Mouse (Mus musculus) hindbrain, embryonic 13.5 days (tissue): Measurements from ENCODE around the gene Chd6. TPM values are rescaled to one million over a fixed set of nuclear protein-coding genes. Genes with fewer than 3 reads are reported as not detected.

ENCODE experiments used
- ATAC-seq: fragments of 200-750 bp; cut with Nextera tagmentation; 2 replicates; pipeline ENCODE4 v1.8.0; 2017; ENCODE audit warnings: moderate TSS enrichment; ENCODE audit not compliant: low FRiP score
- H3K27ac ChIP-seq: fragments of 300-500 bp; sonication (generic); 2 replicates; pipeline ENCODE4 v1.5.1; 2015; ENCODE audit warnings: inconsistent platforms, mild to moderate bottlenecking, moderate library complexity
- H3K27me3 ChIP-seq: fragments of 300-500 bp; sonication (generic); 2 replicates; pipeline ENCODE4 v1.6.1; 2015; ENCODE audit warnings: mild to moderate bottlenecking, inconsistent platforms
- H3K36me3 ChIP-seq: fragments of 300-500 bp; sonication (generic); 2 replicates; pipeline ENCODE4 v1.6.1; 2015; ENCODE audit warnings: mild to moderate bottlenecking, inconsistent platforms
- H3K4me1 ChIP-seq: fragments of 300-500 bp; sonication (generic); replicated peaks from 2 replicates; pipeline ENCODE4 v1.6.1; 2015; ENCODE audit warnings: inconsistent platforms
- H3K4me2 ChIP-seq: fragments of 300-500 bp; sonication (generic); 2 replicates; pipeline ENCODE4 v1.6.1; 2015; ENCODE audit warnings: inconsistent platforms, mild to moderate bottlenecking, moderate library complexity
- H3K4me3 ChIP-seq: fragments of 300-500 bp; sonication (generic); 2 replicates; pipeline ENCODE4 v1.5.1; 2015; ENCODE audit warnings: mild to moderate bottlenecking, inconsistent platforms
- H3K9ac ChIP-seq: fragments of 300-500 bp; sonication (generic); 2 replicates; pipeline ENCODE4 v1.6.1; 2015; ENCODE audit warnings: mild to moderate bottlenecking, inconsistent platforms
- H3K9me3 ChIP-seq: fragments of 300-500 bp; sonication (generic); 2 replicates; pipeline ENCODE4 v1.6.1; 2016; ENCODE audit warnings: inconsistent platforms
- WGBS: fragments of 180-500 bp; shearing (Covaris S2); methylation state at CpG from one replicate; pipeline ENCODE4 v1.1.7; 2015; 5-methylcytosine and 5-hydroxymethylcytosine counted together
- polyA plus RNA-seq: library from polyadenylated mRNA; unstranded; fragments of >200 nt; fragmentation: Nextera tagmentation; extraction: Ambion mirVana; gene quantifications from 2 replicates; pipeline ENCODE4 v1.2.1, GENCODE M21; 2015

Chd6 gene
- 38.5 and 40.2 TPM in 2 replicates for polyA plus RNA-seq

DNA sequence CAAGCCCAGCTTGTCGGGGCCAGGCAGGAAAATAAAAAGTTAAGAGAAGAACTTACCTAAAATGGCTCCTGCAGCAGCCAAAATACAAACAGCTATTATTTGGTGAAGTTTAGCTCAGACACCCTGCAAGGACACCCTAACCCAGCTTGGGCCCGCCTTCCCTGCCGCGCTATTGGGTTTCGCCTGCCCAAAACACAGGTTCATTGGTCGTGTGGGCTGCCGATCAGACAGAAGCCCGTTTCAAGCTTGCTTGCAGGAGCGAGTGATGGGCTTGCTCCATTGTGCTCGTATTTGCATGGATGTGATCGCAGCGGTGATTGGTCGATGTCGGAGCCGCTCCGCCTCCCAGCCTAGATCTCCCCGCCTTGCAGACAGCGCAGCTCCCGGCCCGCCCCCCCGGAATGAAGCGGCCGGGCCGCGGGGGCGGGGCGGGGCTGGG, at the start of gene Chd6:
Gene Chd6, minus strand, starts transcription at position 143 of the 439 bp plus-strand sequence.
- 0 out of 2 replicates have a peak, but pooled peaks cover 3% of the 10 kb centered on the region for H3K36me3 ChIP-seq
- H3K27me3 ChIP-seq, result no peaks in the 10 kb centered on the region
- peak; percentile 99 for ATAC-seq
- H3K4me3 ChIP-seq, result peak within 1 kb of the TSS; percentile 95
- H3K9me3 ChIP-seq, result no peaks in the 10 kb centered on the region
- peak within 1 kb of the TSS; percentile 98 for H3K27ac ChIP-seq
- under 1% methylated on average over 22 of the region's 27 CpGs for WGBS
- peak within 1 kb of the TSS; percentile 95 for H3K9ac ChIP-seq
- peak within 1 kb of the TSS; percentile 67 for H3K4me2 ChIP-seq
- H3K4me1 ChIP-seq, result peaks cover 37% of the 10 kb centered on the region

DNA sequence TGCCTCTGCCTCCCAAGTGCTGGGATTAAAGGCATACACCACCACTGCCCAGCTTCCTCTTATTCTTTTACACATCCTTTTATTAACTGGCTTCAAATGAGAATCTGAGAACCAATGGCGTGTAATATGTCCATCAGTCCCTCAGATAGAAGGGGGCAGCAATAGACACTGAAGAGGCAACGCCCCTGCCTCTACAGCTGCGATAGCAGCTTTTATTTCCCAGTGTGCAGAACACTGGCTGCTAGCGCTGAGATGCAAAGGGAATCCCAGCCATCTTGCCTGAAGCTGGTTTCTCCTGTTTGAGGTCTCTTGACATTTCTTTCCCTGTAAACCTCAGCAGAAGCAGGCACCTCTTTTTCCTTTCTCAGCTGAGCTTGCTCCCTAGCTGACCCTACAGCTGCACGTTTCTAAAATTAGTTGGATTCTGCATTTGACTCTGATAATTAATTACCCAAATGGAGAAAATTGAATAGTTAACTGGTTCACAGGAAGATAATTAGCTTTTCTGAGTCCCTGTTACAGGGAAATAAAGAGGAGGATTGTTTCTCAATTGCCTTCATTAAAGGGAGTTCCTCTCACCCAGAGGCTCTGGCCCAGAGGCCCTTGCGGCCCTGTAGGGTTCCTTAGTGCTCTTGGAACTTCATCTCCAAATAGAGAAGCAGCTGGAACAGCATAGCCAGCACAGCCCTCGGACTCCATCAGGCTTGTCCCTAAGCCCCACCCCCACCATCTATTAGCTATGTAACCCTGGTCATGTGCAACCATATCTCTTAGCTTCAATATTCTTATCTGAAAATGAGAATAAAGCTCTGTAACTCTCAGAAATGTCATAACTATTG, 41.3 kb upstream of the Chd6 start:
- peak; percentile 65; the same call in 1 of the 2 replicates for ATAC-seq
- 53% methylated on average over 7 of the region's 7 CpGs for WGBS
- H3K27me3 ChIP-seq, result no peaks in the 10 kb centered on the region
- H3K27ac ChIP-seq, result peak overlapping the region; percentile 81
- H3K4me3 ChIP-seq, result no peak overlapping the region
- H3K36me3 ChIP-seq, result no peaks in the 10 kb centered on the region
- H3K4me1 ChIP-seq, result peaks cover 25% of the 10 kb centered on the region
- H3K4me2 ChIP-seq, result no peak overlapping the region
- H3K9me3 ChIP-seq, result no peaks in the 10 kb centered on the region
- no peak overlapping the region for H3K9ac ChIP-seq

DNA sequence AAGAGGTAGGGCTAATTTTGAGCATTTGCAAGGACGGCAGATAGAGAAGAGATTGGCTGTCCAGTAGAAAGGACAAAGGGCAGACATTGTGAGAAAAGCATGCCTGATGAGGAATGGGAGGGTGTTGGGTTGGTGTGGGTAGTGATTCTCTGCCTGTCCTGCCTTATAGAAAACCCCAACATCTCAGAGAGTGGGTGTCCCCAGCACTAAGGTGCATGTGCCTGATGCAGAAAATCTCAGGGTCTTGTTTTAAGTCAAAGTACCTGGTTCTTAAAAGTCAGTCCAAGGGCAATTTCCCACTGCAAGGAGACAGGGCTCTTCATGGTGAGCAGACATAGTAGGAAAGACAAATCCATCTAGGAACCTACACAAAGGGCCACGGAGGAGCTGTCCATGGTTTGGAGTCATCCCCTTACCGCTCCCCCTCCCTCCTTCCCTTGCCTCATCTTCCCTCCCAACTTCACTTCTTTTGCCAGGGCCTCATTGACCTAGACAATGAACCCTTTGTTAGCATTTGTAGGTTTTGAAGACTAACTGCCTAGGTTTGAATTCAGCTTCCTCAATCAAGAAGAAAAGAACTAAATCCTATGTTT, 39.6 kb upstream of the Chd6 start:
- Histone ChIP-seq H3K36me3 (no peaks in the 10 kb centered on the region), H3K4me3 (no peak overlapping the region), H3K4me1 (peaks cover 25% of the 10 kb centered on the region), H3K4me2 (no peak overlapping the region), H3K9me3 (no peaks in the 10 kb centered on the region), H3K27me3 (no peaks in the 10 kb centered on the region), H3K27ac (peak overlapping the region; percentile 86), H3K9ac (no peak overlapping the region)
- WGBS, result 29% methylated on average over 3 of the region's 3 CpGs
- no peak; the same call in 1 of the 2 replicates for ATAC-seq

DNA sequence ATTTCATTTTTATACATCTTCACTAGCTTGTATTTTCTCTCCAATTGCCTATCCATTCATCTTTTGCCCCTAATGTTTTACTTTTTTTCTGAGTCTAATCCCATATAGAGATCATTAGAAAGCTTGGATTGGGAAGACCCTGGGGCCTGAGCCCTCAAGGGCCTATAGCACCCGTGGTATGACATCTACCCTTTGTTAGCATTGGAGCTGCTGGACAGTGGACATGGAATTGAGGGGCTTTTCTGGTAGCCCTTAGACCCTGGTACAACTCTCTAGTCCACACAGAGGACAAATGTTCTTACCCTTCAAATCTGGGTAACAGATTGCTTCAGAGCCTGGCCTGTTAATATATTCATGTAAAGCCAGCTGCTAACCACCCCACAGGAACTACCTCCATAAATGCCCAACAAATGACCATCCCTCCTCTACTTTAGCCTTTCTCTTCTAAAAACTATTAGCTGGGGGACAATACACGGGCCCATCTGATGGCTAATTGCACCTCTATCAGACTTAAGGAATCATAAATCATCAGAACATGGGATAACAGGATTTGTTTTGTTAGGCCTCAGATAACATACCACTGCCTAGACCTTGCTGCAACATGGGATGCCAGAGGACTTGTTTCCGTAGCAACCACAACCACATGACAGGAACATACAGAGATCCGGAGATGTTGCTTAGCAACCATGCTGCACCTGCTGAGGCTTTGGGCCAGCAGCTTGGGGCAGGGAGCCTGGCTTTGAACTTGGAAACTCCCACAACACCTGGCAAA, 39.0 kb upstream of the Chd6 start:
- Histone ChIP-seq H3K4me3 (no peak overlapping the region), H3K27ac (peak overlapping the region; percentile 86), H3K9me3 (no peaks in the 10 kb centered on the region), H3K4me1 (peaks cover 25% of the 10 kb centered on the region), H3K36me3 (no peaks in the 10 kb centered on the region), H3K27me3 (no peaks in the 10 kb centered on the region), H3K4me2 (no peak overlapping the region), H3K9ac (no peak overlapping the region)
- 47% methylated on average over 4 of the region's 4 CpGs for WGBS
- peak; percentile 88 for ATAC-seq

DNA sequence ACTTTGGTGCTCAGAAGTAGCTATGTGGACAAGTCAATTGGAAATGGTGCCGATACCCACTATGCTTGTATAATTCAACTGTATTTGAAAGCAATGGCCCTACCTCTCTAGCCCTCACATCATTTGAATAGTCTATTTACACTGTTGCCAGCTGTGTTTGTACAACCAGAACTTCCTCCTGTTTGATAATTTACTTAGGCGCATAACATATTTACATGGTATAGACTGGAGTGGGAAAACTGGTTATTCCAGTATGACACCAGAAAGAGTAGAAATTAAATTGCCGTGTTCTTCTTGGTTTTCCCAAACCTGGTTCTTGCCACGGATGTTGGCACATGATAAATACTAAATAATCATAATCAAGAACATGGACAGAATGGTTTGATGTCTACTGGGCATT, 35.9 kb upstream of the Chd6 start:
- H3K4me3 ChIP-seq, result no peak overlapping the region
- no peak overlapping the region for H3K9ac ChIP-seq
- no peak overlapping the region for H3K27ac ChIP-seq
- H3K4me1 ChIP-seq, result peaks cover 17% of the 10 kb centered on the region
- no peak overlapping the region for H3K4me2 ChIP-seq
- ATAC-seq, result no peak
- 89% methylated on average over 4 of the region's 4 CpGs for WGBS
- H3K27me3 ChIP-seq, result no peaks in the 10 kb centered on the region
- no peaks in the 10 kb centered on the region for H3K36me3 ChIP-seq
- H3K9me3 ChIP-seq, result no peaks in the 10 kb centered on the region

DNA sequence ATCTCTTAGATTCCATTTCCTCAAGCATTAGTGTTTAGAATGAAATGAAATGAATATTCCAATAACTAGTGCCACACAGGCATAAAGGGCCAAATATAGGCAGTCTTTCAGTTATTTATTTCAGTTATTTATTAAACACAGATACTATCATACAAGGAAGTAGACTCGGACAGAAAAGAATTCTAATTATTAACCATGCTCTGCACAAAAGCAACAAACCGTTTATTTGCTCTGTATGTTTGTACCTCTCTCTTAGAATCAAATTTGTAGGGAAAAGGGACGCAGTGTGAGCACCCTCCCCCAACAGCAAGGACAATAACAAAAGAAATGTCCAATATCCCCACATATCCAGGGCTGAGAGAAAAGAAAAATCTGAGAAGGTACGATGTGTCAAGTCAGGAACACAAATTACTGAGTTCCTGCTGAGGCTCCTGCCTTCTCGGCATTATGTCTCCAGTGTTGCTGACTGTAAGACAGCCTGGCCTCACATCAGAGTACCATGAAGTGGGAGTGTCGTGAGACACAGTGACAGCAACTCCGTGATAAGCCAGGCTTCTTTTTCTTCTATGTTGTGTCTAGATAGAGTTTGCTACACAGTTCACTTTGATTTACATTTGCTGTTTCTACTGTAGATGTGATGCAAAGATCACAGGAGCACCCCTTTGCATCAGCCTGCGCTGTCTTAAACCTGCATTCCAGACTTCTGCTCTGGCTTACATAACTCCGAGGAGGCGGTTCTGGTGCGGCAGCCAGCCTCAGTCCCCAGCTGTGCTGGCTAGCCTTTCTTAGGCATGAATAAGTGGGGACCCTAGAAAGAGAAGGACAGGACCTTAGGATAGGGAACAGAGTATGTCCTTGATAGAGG, 30.0 kb upstream of the Chd6 start:
- Histone ChIP-seq H3K27me3 (no peaks in the 10 kb centered on the region), H3K27ac (no peak overlapping the region), H3K4me2 (no peak overlapping the region), H3K9ac (no peak overlapping the region), H3K4me1 (no peaks in the 10 kb centered on the region), H3K4me3 (no peak overlapping the region), H3K36me3 (no peaks in the 10 kb centered on the region), H3K9me3 (no peaks in the 10 kb centered on the region)
- 69% methylated on average over 11 of the region's 11 CpGs for WGBS
- ATAC-seq, result no peak

DNA sequence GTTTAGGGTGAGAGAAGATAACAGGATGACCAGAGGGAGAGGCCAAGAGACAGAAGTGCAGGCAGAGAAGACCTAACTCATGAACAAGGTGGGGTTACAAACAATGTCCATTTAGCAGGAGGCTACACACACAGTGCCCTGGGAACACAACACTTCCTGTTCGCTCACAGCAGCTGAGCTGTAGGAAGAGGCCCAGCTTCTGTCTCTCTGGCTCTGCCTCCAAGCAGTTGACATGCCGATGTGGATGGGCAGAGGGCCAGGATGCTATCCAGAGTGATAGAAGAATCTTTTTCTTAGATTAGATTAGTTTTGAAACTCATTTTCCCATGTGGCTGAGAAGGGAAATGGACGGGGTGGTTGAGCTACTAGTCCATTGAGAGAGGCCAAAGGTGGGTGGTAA, 28.1 kb upstream of the Chd6 start:
- no peak for ATAC-seq
- 77% methylated on average over 3 of the region's 3 CpGs for WGBS
- Histone ChIP-seq H3K9me3 (no peaks in the 10 kb centered on the region), H3K27me3 (no peaks in the 10 kb centered on the region), H3K9ac (no peak overlapping the region), H3K4me1 (no peaks in the 10 kb centered on the region), H3K4me2 (no peak overlapping the region), H3K27ac (no peak overlapping the region), H3K36me3 (no peaks in the 10 kb centered on the region), H3K4me3 (no peak overlapping the region)

DNA sequence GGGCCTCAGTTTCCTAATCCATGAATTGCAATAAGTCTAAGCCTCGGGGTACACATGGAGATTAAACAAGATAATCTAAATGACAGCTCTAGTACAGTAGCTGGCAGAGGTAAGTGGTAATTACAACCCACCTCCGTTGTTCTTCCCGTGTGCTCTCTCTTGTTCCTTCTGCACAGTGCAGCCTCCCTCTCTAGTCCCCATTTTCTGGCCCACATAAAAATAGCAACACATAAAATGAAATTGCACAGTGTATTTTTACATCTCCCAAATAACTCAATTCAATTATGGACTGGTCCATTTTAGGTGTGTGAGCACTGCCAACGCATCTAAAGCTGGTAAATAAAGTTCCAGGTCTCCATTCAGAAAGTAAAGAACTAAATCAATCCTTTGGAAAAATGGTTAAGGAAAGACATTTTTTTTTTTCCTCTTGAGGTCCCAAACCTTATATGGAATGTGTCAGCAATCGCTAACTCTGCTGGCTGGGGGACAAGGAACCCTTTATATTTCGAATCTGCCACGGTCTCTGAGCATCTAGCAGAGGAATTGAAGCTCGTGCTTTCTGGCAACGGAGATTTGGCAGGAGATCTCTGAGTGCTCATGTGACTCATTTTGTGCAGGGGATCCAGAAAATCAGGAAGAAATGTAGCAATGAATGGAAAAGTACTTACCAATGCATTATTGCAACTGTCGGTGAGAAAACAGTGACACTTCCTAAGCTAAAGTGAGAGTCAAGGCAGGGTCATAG, 19.7 kb upstream of the Chd6 start:
- H3K9me3 ChIP-seq, result no peaks in the 10 kb centered on the region
- no peaks in the 10 kb centered on the region for H3K27me3 ChIP-seq
- H3K9ac ChIP-seq, result no peak overlapping the region
- WGBS, result 61% methylated on average over 10 of the region's 10 CpGs
- no peak for ATAC-seq
- H3K4me1 ChIP-seq, result no peaks in the 10 kb centered on the region
- H3K36me3 ChIP-seq, result no peaks in the 10 kb centered on the region
- H3K4me3 ChIP-seq, result no peak overlapping the region
- no peak overlapping the region for H3K27ac ChIP-seq
- no peak overlapping the region for H3K4me2 ChIP-seq

DNA sequence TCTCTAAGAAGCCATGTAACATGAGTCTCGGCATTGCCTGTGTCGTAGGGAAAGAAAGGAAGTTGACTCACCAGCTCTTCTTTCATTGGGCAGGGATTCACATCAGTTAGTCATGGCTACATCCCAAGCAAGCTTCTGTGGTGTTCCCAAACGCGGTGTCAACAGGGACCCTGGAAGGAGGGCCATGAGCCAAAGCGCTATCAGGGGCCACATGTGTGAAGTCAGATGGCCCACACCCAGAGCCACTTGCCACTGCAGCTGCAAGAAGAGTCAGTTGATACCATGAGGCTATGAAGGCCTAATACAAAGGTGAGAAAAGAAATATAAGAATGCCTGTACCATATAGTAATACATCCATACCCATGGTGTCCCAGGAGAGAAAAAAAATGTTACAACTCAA, 3.1 kb upstream of the Chd6 start:
- Histone ChIP-seq H3K4me3 (no peak overlapping the region), H3K36me3 (no peaks in the 10 kb centered on the region), H3K4me1 (peaks cover 22% of the 10 kb centered on the region), H3K9ac (no peak overlapping the region), H3K27ac (no peak overlapping the region), H3K27me3 (no peaks in the 10 kb centered on the region), H3K4me2 (no peak overlapping the region), H3K9me3 (no peaks in the 10 kb centered on the region)
- WGBS, result 90% methylated on average over 5 of the region's 5 CpGs
- ATAC-seq, result no peak

DNA sequence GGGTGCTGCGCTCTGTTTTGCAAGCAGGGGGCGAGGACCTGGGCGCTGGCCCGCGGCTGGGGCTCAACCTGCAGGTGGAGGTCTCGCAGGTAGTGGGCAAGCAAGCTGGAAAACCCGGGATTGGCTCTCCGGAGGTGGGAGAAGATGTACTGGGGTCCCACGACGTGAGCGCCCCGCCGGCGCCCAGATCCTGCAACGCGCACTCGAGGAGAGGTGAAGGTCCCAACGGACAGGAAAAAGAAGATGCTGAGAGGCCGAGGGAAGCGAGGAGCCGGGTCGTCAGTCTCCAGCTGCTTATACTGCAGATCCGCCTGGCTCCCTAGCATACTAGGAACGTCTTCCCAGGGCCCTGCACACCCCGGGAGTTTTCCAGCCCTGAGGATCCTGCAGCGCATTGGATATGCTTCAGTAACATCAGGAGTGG, 535 bp upstream of the Chd6 start:
- 0% methylated on average over 25 of the region's 26 CpGs for WGBS
- H3K36me3 ChIP-seq, result 0 out of 2 replicates have a peak, but pooled peaks cover 3% of the 10 kb centered on the region
- H3K9ac ChIP-seq, result peak overlapping the region; percentile 82
- H3K9me3 ChIP-seq, result no peaks in the 10 kb centered on the region
- peak overlapping the region; percentile 95 for H3K4me3 ChIP-seq
- peaks cover 36% of the 10 kb centered on the region for H3K4me1 ChIP-seq
- peak; percentile 65 for ATAC-seq
- peak overlapping the region; percentile 66 for H3K4me2 ChIP-seq
- H3K27ac ChIP-seq, result peak overlapping the region; percentile 98
- no peaks in the 10 kb centered on the region for H3K27me3 ChIP-seq
